ENCODE assay signal across 30 mouse cellular contexts in the genomic region with DNA sequence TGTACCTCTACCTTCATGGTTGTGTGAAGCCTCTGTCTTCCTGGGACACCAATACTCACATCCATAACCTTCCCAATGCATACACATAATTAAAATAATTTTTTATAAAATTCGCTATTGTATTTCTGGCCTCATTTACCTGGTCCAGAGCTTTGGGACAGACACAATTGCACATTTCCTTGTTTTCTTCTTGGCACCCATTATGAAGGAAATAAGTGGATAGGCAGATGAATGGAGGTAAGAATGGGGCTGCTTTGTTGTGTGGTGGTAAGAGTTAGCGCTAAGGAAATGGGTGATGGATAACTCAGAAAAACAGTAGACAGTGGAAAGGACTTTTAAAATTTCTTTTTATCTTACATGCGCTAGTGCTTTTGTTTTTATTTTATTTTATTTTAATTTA. TPM values are rescaled to one million over a fixed set of nuclear protein-coding genes. Genes with fewer than 3 reads are reported as not detected.
DNase-seq lines count a peak whose midpoint lies in the region; ATAC-seq and TF ChIP-seq lines count a peak whose summit lies in the region.
"Had no signal": no experiment of that assay in that cellular context is flagged by ENCODE, and none has a peak within 500 bp of the region (broad histone marks: within the 10 kb centered on the region; RNA-seq: fewer than 3 reads in every experiment).

No protein-coding gene starts in this region.

- ATAC-seq in liver, embryonic 11.5 days (replicated peaks; ENCODE audit: low FRiP score), result no peak
- no peak for ATAC-seq in liver, embryonic 16.5 days (ENCODE audit: low read depth)
- ATAC-seq in midbrain, embryonic 15.5 days (replicated peaks), result no peak
- ATAC-seq in forebrain, postnatal 0 days, result no peak
- ATAC-seq: forebrain, embryonic 14.5 days; hindbrain, postnatal 0 days; intestine, embryonic 15.5 days; Patski had no signal

- DNase-seq in liver, embryonic 11.5 days (ENCODE audit: low spot score), result no peak
- DNase-seq in liver (no peak), CH12.LX (ENCODE audit: extremely low read depth) (no peak)
- DNase-seq in neural tube, embryonic 10.5 days (ENCODE audit: extremely low spot score, low spot score), result no peak
- no peak for DNase-seq in forebrain, postnatal 0 days
- DNase-seq: adrenal gland, postnatal 10 days; cerebellum, adult 18-20 months; cerebellum, postnatal 25 days; gastrocnemius, postnatal 25 days; heart, adult 11 months; heart, postnatal 36 days; kidney, adult 2 months; kidney, postnatal 36 days; left cerebral cortex, postnatal 4 days; lung, embryonic 14.5 days; lung, postnatal 14 days had no signal

- TF ChIP-seq POLR2A in CH12.LX (IDR thresholded peaks at IDR 0.05; ENCODE audit: low read depth, low read length), result no peak
- TF ChIP-seq POLR2A in bone marrow macrophage, adult 2 months (IDR thresholded peaks at IDR 0.05; ENCODE audit: borderline replicate concordance, low read depth, low read length), result no peak

- no peak for TF ChIP-seq CTCF in CH12.LX (conservative IDR thresholded peaks at IDR 0.05 in 1 of 2, IDR thresholded peaks at IDR 0.05 in 1 of 2; ENCODE audit: low read depth in 2 of 2, low read length in 2 of 2)
- TF ChIP-seq CTCF in bone marrow macrophage, adult 2 months (IDR thresholded peaks at IDR 0.05; ENCODE audit: low read depth, low read length), result no peak
- TF ChIP-seq CTCF in forebrain, postnatal 0 days (IDR thresholded peaks at IDR 0.05; ENCODE audit: low read depth), result no peak

- H3K9ac ChIP-seq in liver, embryonic 11.5 days (ENCODE audit: low read depth, low read length), result no peak overlapping the region
- H3K9ac ChIP-seq in CH12.LX (ENCODE audit: insufficient read depth, low read depth), result peak overlapping the region; percentile 42; the same call in 1 of the 2 replicates
- H3K9ac ChIP-seq in liver, embryonic 16.5 days (ENCODE audit: low read depth, low read length), result no peak overlapping the region
- H3K9ac ChIP-seq in midbrain, embryonic 15.5 days, result no peak overlapping the region
- no peak overlapping the region for H3K9ac ChIP-seq in forebrain, postnatal 0 days
- H3K9ac ChIP-seq: embryonic facial prominence, embryonic 15.5 days; hindbrain, embryonic 12.5 days; intestine, embryonic 15.5 days; lung, embryonic 14.5 days; midbrain, embryonic 12.5 days; neural tube, embryonic 15.5 days had no signal

- 81% methylated on average over 3 of the region's 3 CpGs for WGBS in liver, embryonic 11.5 days
- WGBS in liver, embryonic 16.5 days (ENCODE audit: insufficient replicate concordance), result 78% methylated on average over 3 of the region's 3 CpGs
- 94% methylated on average over 3 of the region's 3 CpGs for WGBS in midbrain, embryonic 15.5 days
- 91% methylated on average over 3 of the region's 3 CpGs for WGBS in forebrain, postnatal 0 days

- no peaks in the 10 kb centered on the region for H3K9me3 ChIP-seq in liver, embryonic 11.5 days (ENCODE audit: control insufficient read depth, low read length)
- no peaks in the 10 kb centered on the region for H3K9me3 ChIP-seq in CH12.LX (replicated peaks; ENCODE audit: low read length)
- no peaks in the 10 kb centered on the region for H3K9me3 ChIP-seq in liver, embryonic 16.5 days (replicated peaks; ENCODE audit: control insufficient read depth, low read length)
- H3K9me3 ChIP-seq in midbrain, embryonic 15.5 days, result no peaks in the 10 kb centered on the region
- no peaks in the 10 kb centered on the region for H3K9me3 ChIP-seq in forebrain, postnatal 0 days (ENCODE audit: low read length)
- H3K9me3 ChIP-seq: embryonic facial prominence, embryonic 10.5 days; embryonic facial prominence, embryonic 15.5 days; hindbrain, embryonic 12.5 days; intestine, embryonic 15.5 days; midbrain, embryonic 12.5 days; neural tube, embryonic 15.5 days had no signal

- no peak overlapping the region for H3K4me3 ChIP-seq in liver, embryonic 11.5 days (ENCODE audit: low read depth, low read length)
- peak overlapping the region; percentile 12 to 54 (median 42) for H3K4me3 ChIP-seq in CH12.LX (replicated peaks in 1 of 3; ENCODE audit: low read depth in 2 of 3, low read length in 2 of 3, poor library complexity in 1 of 3)
- no peak overlapping the region for H3K4me3 ChIP-seq in bone marrow macrophage, adult 2 months (ENCODE audit: insufficient read depth, low read length)
- H3K4me3 ChIP-seq in liver, embryonic 16.5 days (ENCODE audit: low read depth, low read length), result no peak overlapping the region
- H3K4me3 ChIP-seq in midbrain, embryonic 15.5 days, result no peak overlapping the region
- H3K4me3 ChIP-seq in forebrain, postnatal 0 days (ENCODE audit: low read depth, low read length), result no peak overlapping the region
- H3K4me3 ChIP-seq: embryonic facial prominence, embryonic 10.5 days; embryonic facial prominence, embryonic 15.5 days; hindbrain, embryonic 12.5 days; intestine, embryonic 15.5 days; layer of hippocampus, adult 2 months; midbrain, embryonic 12.5 days; neural tube, embryonic 15.5 days had no signal

- no peak for TF ChIP-seq EP300 in CH12.LX (IDR thresholded peaks at IDR 0.05; ENCODE audit: low read length)

- in situ Hi-C loops in CH12.LX (cut with MboI; ENCODE audit: low pct_ligation_motif_present, low pct_unique_long_range_greater_than_20kb, low sequenced_read_pairs), result loop anchor here (5.0 to 10.0 kb wide), 3 partner anchors 71 to 359 kb away; no protein-coding TSS in a partner anchor

- peaks cover 39% of the 10 kb centered on the region for H3K4me1 ChIP-seq in liver, embryonic 11.5 days (replicated peaks; ENCODE audit: control insufficient read depth, insufficient read depth, low read length)
- H3K4me1 ChIP-seq in CH12.LX (ENCODE audit: control insufficient read depth in 1 of 2, insufficient read depth in 2 of 2), result peaks cover 14 to 67% of the 10 kb centered on the region in 2 experiments
- H3K4me1 ChIP-seq in bone marrow macrophage, adult 2 months (ENCODE audit: control insufficient read depth, insufficient read depth, low read length), result peaks cover 19% of the 10 kb centered on the region
- peaks cover 34% of the 10 kb centered on the region for H3K4me1 ChIP-seq in liver, embryonic 16.5 days (ENCODE audit: control insufficient read depth, low read depth, low read length)
- peaks cover 11% of the 10 kb centered on the region for H3K4me1 ChIP-seq in midbrain, embryonic 15.5 days
- H3K4me1 ChIP-seq in forebrain, postnatal 0 days (ENCODE audit: insufficient read depth), result peaks cover 3% of the 10 kb centered on the region; the same call in 1 of the 2 replicates

- H3K36me3 ChIP-seq in liver, embryonic 11.5 days (ENCODE audit: control insufficient read depth, insufficient read depth, low read length), result no peaks in the 10 kb centered on the region
- H3K36me3 ChIP-seq in CH12.LX (replicated peaks in 1 of 2; ENCODE audit: control insufficient read depth in 1 of 2, insufficient read depth in 1 of 2, low read length in 1 of 2), result no peaks in the 10 kb centered on the region
- no peaks in the 10 kb centered on the region for H3K36me3 ChIP-seq in liver, embryonic 16.5 days (ENCODE audit: control insufficient read depth, insufficient read depth)
- H3K36me3 ChIP-seq in midbrain, embryonic 15.5 days (replicated peaks), result no peaks in the 10 kb centered on the region
- H3K36me3 ChIP-seq in forebrain, postnatal 0 days (ENCODE audit: insufficient read depth), result no peaks in the 10 kb centered on the region
- H3K36me3 ChIP-seq: embryonic facial prominence, embryonic 10.5 days; embryonic facial prominence, embryonic 15.5 days; hindbrain, embryonic 12.5 days; intestine, embryonic 15.5 days; midbrain, embryonic 12.5 days; neural tube, embryonic 15.5 days had no signal

- peak overlapping the region; percentile 37 for H3K4me2 ChIP-seq in liver, embryonic 11.5 days
- peak overlapping the region; percentile 52 for H3K4me2 ChIP-seq in CH12.LX (ENCODE audit: insufficient read depth, low read depth, poor library complexity, severe bottlenecking)
- 0 out of 2 replicates have a peak overlapping the region, but pooled peaks have one; percentile 40 for H3K4me2 ChIP-seq in liver, embryonic 16.5 days (ENCODE audit: low read depth, low read length)
- no peak overlapping the region for H3K4me2 ChIP-seq in midbrain, embryonic 15.5 days
- no peak overlapping the region for H3K4me2 ChIP-seq in forebrain, postnatal 0 days (ENCODE audit: low read depth)
- H3K4me2 ChIP-seq: embryonic facial prominence, embryonic 15.5 days; heart, embryonic 11.5 days; hindbrain, embryonic 12.5 days; intestine, embryonic 15.5 days; lung, embryonic 14.5 days; midbrain, embryonic 12.5 days; neural tube, embryonic 15.5 days had no signal

- dilution Hi-C loops in CH12.LX (cut with MboI; ENCODE audit: extremely low pct_ligation_motif_present, extremely low pct_unique_long_range_greater_than_20kb, low sequenced_read_pairs), result no loop called here

- H3K79me2 ChIP-seq in CH12.LX (replicated peaks; ENCODE audit: control insufficient read depth, extremely low read depth, insufficient read depth, poor library complexity, severe bottlenecking), result no peaks in the 10 kb centered on the region; the same call in none of the 2 replicates

- no peak for TF ChIP-seq RAD21 in CH12.LX (IDR thresholded peaks at IDR 0.05; ENCODE audit: low read depth, low read length)

- H3K27ac ChIP-seq in liver, embryonic 11.5 days (ENCODE audit: low read depth, low read length), result peak overlapping the region; percentile 47
- peak overlapping the region; percentile 77 for H3K27ac ChIP-seq in CH12.LX (ENCODE audit: insufficient read depth, low read depth)
- H3K27ac ChIP-seq in bone marrow macrophage, adult 2 months (ENCODE audit: insufficient read depth, low read depth, low read length), result peak overlapping the region; percentile 64; the same call in 1 of the 2 replicates
- H3K27ac ChIP-seq in liver, embryonic 16.5 days (ENCODE audit: low read length), result peak overlapping the region; percentile 29
- H3K27ac ChIP-seq in midbrain, embryonic 15.5 days, result no peak overlapping the region
- H3K27ac ChIP-seq in forebrain, postnatal 0 days (ENCODE audit: low read depth, low read length), result no peak overlapping the region
- H3K27ac ChIP-seq: embryonic facial prominence, embryonic 10.5 days; embryonic facial prominence, embryonic 15.5 days; hindbrain, embryonic 12.5 days; hindbrain, postnatal 0 days; intestine, embryonic 15.5 days; layer of hippocampus, adult 2 months; midbrain, embryonic 12.5 days; neural tube, embryonic 15.5 days had no signal

- H3K27me3 ChIP-seq in liver, embryonic 11.5 days (replicated peaks; ENCODE audit: control insufficient read depth, insufficient read depth, low read length), result no peaks in the 10 kb centered on the region
- no peaks in the 10 kb centered on the region for H3K27me3 ChIP-seq in CH12.LX (replicated peaks)
- H3K27me3 ChIP-seq in liver, embryonic 16.5 days (ENCODE audit: control insufficient read depth, insufficient read depth, low read depth, low read length), result no peaks in the 10 kb centered on the region
- H3K27me3 ChIP-seq in midbrain, embryonic 15.5 days (replicated peaks), result no peaks in the 10 kb centered on the region
- H3K27me3 ChIP-seq in forebrain, postnatal 0 days (ENCODE audit: insufficient read depth, low read length), result no peaks in the 10 kb centered on the region
- H3K27me3 ChIP-seq: embryonic facial prominence, embryonic 15.5 days; hindbrain, embryonic 12.5 days; intestine, embryonic 15.5 days; midbrain, embryonic 12.5 days; neural tube, embryonic 15.5 days; Patski had no signal

RNA-seq across cellular contexts. Expression of a gene that starts 5.0 kb away (rescaled TPM):
- 47.2 and 52.8 TPM in 2 replicates for polyA plus RNA-seq in liver, embryonic 11.5 days (2014; fragmentation: Nextera tagmentation; extraction: Ambion mirVana)
- total RNA-seq in CH12.LX (2012; rRNA removed), result 63.6 and 67.7 TPM in 2 replicates
- 110 and 117 TPM in 2 replicates for total RNA-seq in CH12.LX (2014; rRNA removed)
- polyA plus RNA-seq in CH12.LX (2012; ENCODE audit: insufficient read length, low read depth), result 228 and 241 TPM in 2 replicates
- polyA plus RNA-seq in bone marrow macrophage, adult 2 months (2012; ENCODE audit: insufficient read depth, insufficient read length, missing spikeins), result 251 and 274 TPM in 2 replicates
- 49.1 and 53.1 TPM in 2 replicates for polyA plus RNA-seq in liver, embryonic 16.5 days (2015; fragmentation: Nextera tagmentation; extraction: Ambion mirVana)
- polyA plus RNA-seq in midbrain, embryonic 15.5 days (2015; fragmentation: Nextera tagmentation; extraction: Ambion mirVana), result 173 and 176 TPM in 2 replicates
- 88.2 and 91.9 TPM in 2 replicates for total RNA-seq in forebrain, postnatal 0 days (2014; rRNA removed)
- 153 and 162 TPM in 2 replicates for polyA plus RNA-seq in forebrain, postnatal 0 days (2015; fragmentation: Nextera tagmentation; extraction: Ambion mirVana)

RNA-seq across cellular contexts. Expression of a gene that starts 51.8 kb away (rescaled TPM):
- polyA plus RNA-seq in liver, embryonic 11.5 days (2014; fragmentation: Nextera tagmentation; extraction: Ambion mirVana), result 14.1 and 14.4 TPM in 2 replicates
- total RNA-seq in CH12.LX (2012; rRNA removed) (19.0 and 27.4 TPM in 2 replicates), CH12.LX (2014; rRNA removed) (4.8 and 6.4 TPM in 2 replicates)
- 13.5 and 15.0 TPM in 2 replicates for polyA plus RNA-seq in CH12.LX (2012; ENCODE audit: insufficient read length, low read depth)
- 18.0 and 21.7 TPM in 2 replicates for polyA plus RNA-seq in bone marrow macrophage, adult 2 months (2012; ENCODE audit: insufficient read depth, insufficient read length, missing spikeins)
- polyA plus RNA-seq in liver, embryonic 16.5 days (2015; fragmentation: Nextera tagmentation; extraction: Ambion mirVana), result 8.9 and 10.4 TPM in 2 replicates
- polyA plus RNA-seq in midbrain, embryonic 15.5 days (2015; fragmentation: Nextera tagmentation; extraction: Ambion mirVana), result 28.4 and 31.0 TPM in 2 replicates
- 16.7 and 19.3 TPM in 2 replicates for total RNA-seq in forebrain, postnatal 0 days (2014; rRNA removed)
- polyA plus RNA-seq in forebrain, postnatal 0 days (2015; fragmentation: Nextera tagmentation; extraction: Ambion mirVana), result 12.1 and 14.9 TPM in 2 replicates

Comparison
In these comparisons a context has a peak if more than half of its experiments do, and no peak if none do; other contexts are left out.
1. H3K27ac ChIP-seq: peak in liver, embryonic 11.5 days (single experiment), CH12.LX (single experiment), bone marrow macrophage, adult 2 months (single experiment) and liver, embryonic 16.5 days (single experiment); none in midbrain, embryonic 15.5 days (single experiment) and forebrain, postnatal 0 days (single experiment).
2. H3K4me2 ChIP-seq: peak in liver, embryonic 11.5 days (single experiment), CH12.LX (single experiment) and liver, embryonic 16.5 days (single experiment); none in midbrain, embryonic 15.5 days (single experiment) and forebrain, postnatal 0 days (single experiment).
3. H3K4me3 ChIP-seq: peak in CH12.LX (3 of 3); none in liver, embryonic 11.5 days (single experiment), bone marrow macrophage, adult 2 months (single experiment), liver, embryonic 16.5 days (single experiment), midbrain, embryonic 15.5 days (single experiment) and forebrain, postnatal 0 days (single experiment).